Mouse (Mus musculus): Measurements from ENCODE around the gene Kdelc2.

DNA sequence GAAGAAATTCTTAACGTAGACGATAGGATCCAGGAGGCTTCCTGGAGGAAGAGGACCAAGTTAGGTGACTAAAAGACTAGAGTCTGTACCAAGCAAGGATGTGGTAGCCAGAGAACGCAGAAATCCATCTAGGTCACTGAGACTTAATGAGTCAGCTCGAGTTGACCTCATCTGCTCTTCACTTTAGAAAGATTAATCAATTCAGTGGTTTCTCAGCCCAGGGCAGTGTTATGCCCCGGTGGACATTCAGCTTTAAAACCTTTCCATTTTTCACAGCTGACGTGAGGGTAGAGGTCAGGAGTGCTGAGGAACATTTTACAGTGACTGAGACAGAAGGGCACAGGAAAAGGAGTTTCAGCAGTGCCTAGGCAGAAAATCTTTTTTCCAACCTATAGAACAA is 37.4 kb upstream of the Kdelc2 start:
- no peak for TF ChIP-seq CTCF (IDR thresholded peaks at IDR 0.05; ENCODE audit: low read depth, low read length)
- TF ChIP-seq POLR2A (IDR thresholded peaks at IDR 0.05; ENCODE audit: borderline replicate concordance, low read depth, low read length) = no peak
